Mouse (Mus musculus): ENCODE data around the gene Trim11. TPM values are rescaled to one million over a fixed set of nuclear protein-coding genes. Genes with fewer than 3 reads are reported as not detected.

Trim11 gene
- polyA plus RNA-seq (2014; fragmentation: Illumina TruSeq; extraction: RNeasy Lipid Tissue Mini Kit (QIAGEN cat#74804); ENCODE audit: low read depth, low replicate concordance): 21.1 TPM

GRCm38 (mm10) chr11:58978027-58978705 lies at the start of gene Trim11:
Trim11 (plus strand) TSS chr11:58978093.

DNA sequence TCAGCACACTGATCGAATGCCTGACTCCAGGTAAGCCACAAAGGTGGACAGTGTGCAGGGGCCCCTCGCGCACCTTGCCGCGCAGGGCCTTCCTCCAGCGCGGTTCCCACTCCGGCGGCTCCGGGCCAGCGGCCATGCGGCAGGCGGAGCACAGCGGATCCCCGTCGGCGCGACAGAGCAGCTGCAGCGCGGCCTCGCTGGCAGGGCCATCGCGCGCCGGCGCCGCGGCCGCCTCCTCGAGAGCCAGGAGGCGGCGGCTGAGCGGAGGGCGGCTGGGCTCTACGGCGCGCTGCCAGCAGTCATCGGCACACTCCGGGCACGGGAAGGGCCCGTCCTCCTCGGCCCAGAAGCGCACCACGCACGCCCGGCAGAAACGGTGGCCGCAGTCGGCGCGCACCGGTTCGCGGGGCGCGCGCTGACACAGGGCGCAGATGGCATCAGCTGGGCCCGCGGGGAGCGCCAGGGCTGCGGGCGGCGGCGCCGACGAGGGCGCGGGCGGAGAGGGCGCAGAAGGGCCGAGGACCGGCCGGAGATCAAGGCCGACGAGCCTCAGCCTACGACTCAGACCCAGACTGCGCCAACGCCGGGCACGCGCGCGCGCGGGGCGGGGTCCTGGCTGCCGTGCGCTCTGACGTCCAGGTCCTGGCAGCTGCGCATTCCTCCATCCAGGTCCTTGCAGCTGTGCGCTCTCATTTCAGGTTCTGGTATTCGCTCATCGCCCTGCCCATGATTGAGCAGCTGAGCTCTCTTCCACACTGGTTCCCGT lies 39.4 kb upstream of the Trim11 start, which contains the start of gene Rnf187:
Gene Rnf187, minus strand, starts transcription at position 595 of the 766 bp plus-strand sequence.

DNA sequence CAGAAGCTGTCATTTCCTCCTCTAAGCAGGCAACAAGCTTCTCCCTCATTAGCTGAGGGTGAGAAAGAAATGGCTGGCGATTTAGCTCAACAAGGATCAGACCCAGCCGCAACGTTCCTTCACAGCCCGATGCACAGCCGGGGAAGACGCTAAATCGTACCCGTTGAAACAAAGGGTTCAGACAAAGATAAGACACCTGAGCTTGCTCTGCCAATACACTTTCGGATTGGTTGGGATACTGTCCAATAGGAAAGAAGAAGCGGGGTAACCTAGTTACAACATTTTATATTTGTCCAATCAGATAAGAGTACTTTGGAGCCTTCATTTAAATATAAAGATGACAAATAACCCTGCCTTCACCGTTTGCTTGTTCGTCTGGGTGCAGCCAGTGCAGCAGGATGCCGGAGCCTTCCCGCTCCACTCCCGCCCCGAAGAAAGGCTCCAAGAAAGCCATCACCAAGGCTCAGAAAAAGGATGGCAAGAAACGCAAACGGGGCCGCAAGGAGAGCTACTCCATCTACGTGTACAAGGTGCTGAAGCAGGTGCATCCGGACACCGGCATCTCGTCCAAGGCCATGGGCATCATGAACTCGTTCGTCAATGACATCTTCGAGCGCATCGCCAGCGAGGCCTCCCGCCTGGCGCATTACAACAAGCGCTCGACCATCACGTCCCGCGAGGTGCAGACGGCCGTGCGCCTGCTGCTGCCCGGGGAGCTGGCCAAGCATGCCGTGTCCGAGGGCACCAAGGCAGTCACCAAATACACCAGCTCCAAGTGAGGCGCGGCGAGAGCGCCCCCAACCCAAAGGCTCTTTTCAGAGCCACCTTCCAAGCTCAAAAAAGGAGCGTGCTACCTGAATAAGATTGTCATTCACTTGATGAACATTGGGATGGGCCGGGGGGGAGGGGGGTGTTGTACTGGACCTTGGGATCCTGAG lies 29.1 kb upstream of the Trim11 start, which contains the start of gene Hist3h2ba:
Gene Hist3h2ba, plus strand, starts transcription at position 379 of the 938 bp plus-strand sequence.

GRCm38 (mm10) chr11:58954420-58955142 lies 23.3 kb upstream of the Trim11 start, which contains the start of the genes Hist3h2a and Trim17:
Hist3h2a (plus strand) TSS chr11:58954685.
Trim17 (plus strand) TSS chr11:58954685.

Other genes with a start within 250 kb of the Trim11 start
- not detected for gene Olfr317, start 238.9 kb upstream of the Trim11 start, polyA plus RNA-seq (2014; fragmentation: Illumina TruSeq; extraction: RNeasy Lipid Tissue Mini Kit (QIAGEN cat#74804); ENCODE audit: low read depth, low replicate concordance)
- not detected for gene Olfr316, start 225.4 kb upstream of the Trim11 start, polyA plus RNA-seq (2014; fragmentation: Illumina TruSeq; extraction: RNeasy Lipid Tissue Mini Kit (QIAGEN cat#74804); ENCODE audit: low read depth, low replicate concordance)
- not detected for gene Olfr315, start 204.9 kb upstream of the Trim11 start, polyA plus RNA-seq (2014; fragmentation: Illumina TruSeq; extraction: RNeasy Lipid Tissue Mini Kit (QIAGEN cat#74804); ENCODE audit: low read depth, low replicate concordance)
- not detected for gene Olfr314, start 195.1 kb upstream of the Trim11 start, polyA plus RNA-seq (2014; fragmentation: Illumina TruSeq; extraction: RNeasy Lipid Tissue Mini Kit (QIAGEN cat#74804); ENCODE audit: low read depth, low replicate concordance)
- gene Fam183b, start 176.1 kb upstream of the Trim11 start, polyA plus RNA-seq (2014; fragmentation: Illumina TruSeq; extraction: RNeasy Lipid Tissue Mini Kit (QIAGEN cat#74804); ENCODE audit: low read depth, low replicate concordance): not detected
- gene Olfr313, start 163.1 kb upstream of the Trim11 start, polyA plus RNA-seq (2014; fragmentation: Illumina TruSeq; extraction: RNeasy Lipid Tissue Mini Kit (QIAGEN cat#74804); ENCODE audit: low read depth, low replicate concordance): not detected
- gene Olfr312, start 148.9 kb upstream of the Trim11 start, polyA plus RNA-seq (2014; fragmentation: Illumina TruSeq; extraction: RNeasy Lipid Tissue Mini Kit (QIAGEN cat#74804); ENCODE audit: low read depth, low replicate concordance): not detected
- not detected for gene Olfr311, start 138.8 kb upstream of the Trim11 start, polyA plus RNA-seq (2014; fragmentation: Illumina TruSeq; extraction: RNeasy Lipid Tissue Mini Kit (QIAGEN cat#74804); ENCODE audit: low read depth, low replicate concordance)
- gene Gm12258, start 130.9 kb upstream of the Trim11 start, polyA plus RNA-seq (2014; fragmentation: Illumina TruSeq; extraction: RNeasy Lipid Tissue Mini Kit (QIAGEN cat#74804); ENCODE audit: low read depth, low replicate concordance): 2.0 TPM
- gene 2810021J22Rik, start 110.9 kb upstream of the Trim11 start, polyA plus RNA-seq (2014; fragmentation: Illumina TruSeq; extraction: RNeasy Lipid Tissue Mini Kit (QIAGEN cat#74804); ENCODE audit: low read depth, low replicate concordance): 1.9 TPM
- gene Zfp39, start 73.9 kb upstream of the Trim11 start, polyA plus RNA-seq (2014; fragmentation: Illumina TruSeq; extraction: RNeasy Lipid Tissue Mini Kit (QIAGEN cat#74804); ENCODE audit: low read depth, low replicate concordance): 2.0 TPM
- gene Btnl10, start 60.2 kb upstream of the Trim11 start, polyA plus RNA-seq (2014; fragmentation: Illumina TruSeq; extraction: RNeasy Lipid Tissue Mini Kit (QIAGEN cat#74804); ENCODE audit: low read depth, low replicate concordance): not detected
- 123 TPM for gene Rnf187, start 39.2 kb upstream of the Trim11 start, polyA plus RNA-seq (2014; fragmentation: Illumina TruSeq; extraction: RNeasy Lipid Tissue Mini Kit (QIAGEN cat#74804); ENCODE audit: low read depth, low replicate concordance)
- gene Hist3h2ba, start 29.2 kb upstream of the Trim11 start, polyA plus RNA-seq (2014; fragmentation: Illumina TruSeq; extraction: RNeasy Lipid Tissue Mini Kit (QIAGEN cat#74804); ENCODE audit: low read depth, low replicate concordance): 0.94 TPM
- gene Hist3h2a, start 23.4 kb upstream of the Trim11 start, polyA plus RNA-seq (2014; fragmentation: Illumina TruSeq; extraction: RNeasy Lipid Tissue Mini Kit (QIAGEN cat#74804); ENCODE audit: low read depth, low replicate concordance): 13.8 TPM
- gene Trim17, start 23.4 kb upstream of the Trim11 start, polyA plus RNA-seq (2014; fragmentation: Illumina TruSeq; extraction: RNeasy Lipid Tissue Mini Kit (QIAGEN cat#74804); ENCODE audit: low read depth, low replicate concordance): 0.24 TPM
- 444 TPM for gene Obscn, start 158.3 kb downstream of the Trim11 start, polyA plus RNA-seq (2014; fragmentation: Illumina TruSeq; extraction: RNeasy Lipid Tissue Mini Kit (QIAGEN cat#74804); ENCODE audit: low read depth, low replicate concordance)
- 14.1 TPM for gene Iba57, start 185.6 kb downstream of the Trim11 start, polyA plus RNA-seq (2014; fragmentation: Illumina TruSeq; extraction: RNeasy Lipid Tissue Mini Kit (QIAGEN cat#74804); ENCODE audit: low read depth, low replicate concordance)
- gene Gjc2, start 205.1 kb downstream of the Trim11 start, polyA plus RNA-seq (2014; fragmentation: Illumina TruSeq; extraction: RNeasy Lipid Tissue Mini Kit (QIAGEN cat#74804); ENCODE audit: low read depth, low replicate concordance): 0.55 TPM
- gene Guk1, start 214.1 kb downstream of the Trim11 start, polyA plus RNA-seq (2014; fragmentation: Illumina TruSeq; extraction: RNeasy Lipid Tissue Mini Kit (QIAGEN cat#74804); ENCODE audit: low read depth, low replicate concordance): 107 TPM
- 135 TPM for gene Mrpl55, start 224.4 kb downstream of the Trim11 start, polyA plus RNA-seq (2014; fragmentation: Illumina TruSeq; extraction: RNeasy Lipid Tissue Mini Kit (QIAGEN cat#74804); ENCODE audit: low read depth, low replicate concordance)
- gene 2310033P09Rik, start 230.2 kb downstream of the Trim11 start, polyA plus RNA-seq (2014; fragmentation: Illumina TruSeq; extraction: RNeasy Lipid Tissue Mini Kit (QIAGEN cat#74804); ENCODE audit: low read depth, low replicate concordance): 11.9 TPM